Mouse (Mus musculus): ENCODE results near the gene Bmf. TPM values are rescaled to one million over a fixed set of nuclear protein-coding genes. Genes with fewer than 3 reads are reported as not detected.

The Bmf gene
- polyA plus RNA-seq, 1 experiment from 2014 or later, result 4.3 TPM

- Histone ChIP-seq H3K9ac (no peak overlapping the region), H3K4me1 (no peaks in the 10 kb centered on the region; the same call in 1 of the 2 replicates), H3K27ac (no peak overlapping the region), H3K9me3 (no peaks in the 10 kb centered on the region), H3K4me3 (no peak overlapping the region), H3K4me2 (no peak overlapping the region), H3K27me3 (replicated peaks) (no peaks in the 10 kb centered on the region), H3K36me3 (replicated peaks) (no peaks in the 10 kb centered on the region)
- 90% methylated on average over 2 of the region's 2 CpGs for WGBS
- no peak for ATAC-seq (replicated peaks)
These were observed 49.3 kb downstream of the Bmf start for GRCm38 (mm10) chr2:118500191-118500590.

- no peak overlapping the region for H3K27ac ChIP-seq
- no peak overlapping the region for H3K4me2 ChIP-seq
- 40% methylated on average over 20 of the region's 20 CpGs for WGBS
- no peaks in the 10 kb centered on the region for H3K27me3 ChIP-seq (replicated peaks)
- H3K4me3 ChIP-seq, result no peak overlapping the region
- no peak overlapping the region for H3K9ac ChIP-seq
- ATAC-seq (replicated peaks), result no peak
- H3K4me1 ChIP-seq, result no peaks in the 10 kb centered on the region; the same call in 1 of the 2 replicates
- no peaks in the 10 kb centered on the region for H3K9me3 ChIP-seq
- no peaks in the 10 kb centered on the region for H3K36me3 ChIP-seq (replicated peaks)
These were observed 50.1 kb downstream of the Bmf start for GRCm38 (mm10) chr2:118499135-118499961.

- ATAC-seq (replicated peaks), result no peak
These were observed 51.0 kb downstream of the Bmf start for GRCm38 (mm10) chr2:118498476-118498875.

GRCm38 (mm10) chr2:118497890-118498289 lies 51.6 kb downstream of the Bmf start:
- no peak for ATAC-seq (replicated peaks)
- WGBS, result 81% methylated on average over 5 of the region's 5 CpGs
- no peaks in the 10 kb centered on the region for H3K27me3 ChIP-seq (replicated peaks)

More at GRCm38 (mm10) chr2:118498476-118498875, 51.0 kb downstream of the Bmf start:
- Histone ChIP-seq H3K9ac (no peak overlapping the region), H3K4me3 (no peak overlapping the region), H3K9me3 (no peaks in the 10 kb centered on the region), H3K4me1 (no peaks in the 10 kb centered on the region; the same call in 1 of the 2 replicates), H3K27ac (no peak overlapping the region), H3K27me3 (replicated peaks) (no peaks in the 10 kb centered on the region), H3K36me3 (replicated peaks) (no peaks in the 10 kb centered on the region), H3K4me2 (no peak overlapping the region)
- WGBS, result 75% methylated on average over 6 of the region's 6 CpGs

GRCm38 (mm10) chr2:118495024-118495423 lies 54.5 kb downstream of the Bmf start:
- H3K36me3 ChIP-seq (replicated peaks), result no peaks in the 10 kb centered on the region
- ATAC-seq (replicated peaks), result no peak
- no peak overlapping the region for H3K4me2 ChIP-seq
- WGBS, result 79% methylated on average over 9 of the region's 9 CpGs
- H3K9ac ChIP-seq, result no peak overlapping the region
- no peak overlapping the region for H3K27ac ChIP-seq
- no peaks in the 10 kb centered on the region for H3K9me3 ChIP-seq
- no peaks in the 10 kb centered on the region; the same call in none of the 2 replicates for H3K4me1 ChIP-seq
- H3K4me3 ChIP-seq, result no peak overlapping the region
- H3K27me3 ChIP-seq (replicated peaks), result no peaks in the 10 kb centered on the region

More at GRCm38 (mm10) chr2:118497890-118498289, 51.6 kb downstream of the Bmf start:
- no peak overlapping the region for H3K27ac ChIP-seq
- no peak overlapping the region for H3K4me3 ChIP-seq
- H3K9ac ChIP-seq, result no peak overlapping the region
- H3K36me3 ChIP-seq (replicated peaks), result no peaks in the 10 kb centered on the region
- no peaks in the 10 kb centered on the region for H3K9me3 ChIP-seq
- H3K4me1 ChIP-seq, result no peaks in the 10 kb centered on the region; the same call in 1 of the 2 replicates
- no peak overlapping the region for H3K4me2 ChIP-seq

- H3K4me3 ChIP-seq, result no peak overlapping the region
- H3K9me3 ChIP-seq, result no peaks in the 10 kb centered on the region
- no peaks in the 10 kb centered on the region; the same call in 1 of the 2 replicates for H3K4me1 ChIP-seq
- H3K9ac ChIP-seq, result no peak overlapping the region
- no peaks in the 10 kb centered on the region for H3K27me3 ChIP-seq (replicated peaks)
- H3K27ac ChIP-seq, result no peak overlapping the region
- no peak overlapping the region for H3K4me2 ChIP-seq
- ATAC-seq (replicated peaks), result no peak
- WGBS, result 84% methylated on average over 4 of the region's 4 CpGs
- H3K36me3 ChIP-seq (replicated peaks), result no peaks in the 10 kb centered on the region
These were observed 57.6 kb downstream of the Bmf start for GRCm38 (mm10) chr2:118491741-118492395.

- ATAC-seq (replicated peaks), result no peak
- Histone ChIP-seq H3K9ac (no peak overlapping the region), H3K9me3 (no peaks in the 10 kb centered on the region), H3K27ac (no peak overlapping the region), H3K36me3 (replicated peaks) (no peaks in the 10 kb centered on the region), H3K4me1 (no peaks in the 10 kb centered on the region; the same call in 1 of the 2 replicates), H3K27me3 (replicated peaks) (no peaks in the 10 kb centered on the region), H3K4me2 (no peak overlapping the region), H3K4me3 (no peak overlapping the region)
- WGBS, result 51% methylated on average over 5 of the region's 5 CpGs
These were observed 58.2 kb downstream of the Bmf start for GRCm38 (mm10) chr2:118491281-118491731.

GRCm38 (mm10) chr2:118490241-118491091 lies 59.0 kb downstream of the Bmf start:
- Histone ChIP-seq H3K4me3 (no peak overlapping the region), H3K4me1 (no peaks in the 10 kb centered on the region; the same call in 1 of the 2 replicates), H3K4me2 (no peak overlapping the region), H3K9ac (no peak overlapping the region), H3K27ac (no peak overlapping the region), H3K9me3 (no peaks in the 10 kb centered on the region), H3K27me3 (replicated peaks) (no peaks in the 10 kb centered on the region), H3K36me3 (replicated peaks) (no peaks in the 10 kb centered on the region)
- WGBS, result 49% methylated on average over 12 of the region's 12 CpGs
- no peak for ATAC-seq (replicated peaks)

- Histone ChIP-seq H3K36me3 (replicated peaks) (no peaks in the 10 kb centered on the region), H3K9me3 (no peaks in the 10 kb centered on the region), H3K4me2 (no peak overlapping the region), H3K27ac (no peak overlapping the region), H3K27me3 (replicated peaks) (no peaks in the 10 kb centered on the region), H3K4me3 (no peak overlapping the region), H3K4me1 (no peaks in the 10 kb centered on the region; the same call in 1 of the 2 replicates), H3K9ac (no peak overlapping the region)
- 72% methylated on average over 3 of the region's 3 CpGs for WGBS
- ATAC-seq (replicated peaks), result no peak
These were observed 61.7 kb downstream of the Bmf start for GRCm38 (mm10) chr2:118487806-118488205.

- Histone ChIP-seq H3K36me3 (replicated peaks) (no peaks in the 10 kb centered on the region), H3K27ac (no peak overlapping the region), H3K4me3 (no peak overlapping the region), H3K4me2 (no peak overlapping the region), H3K9ac (no peak overlapping the region), H3K9me3 (no peaks in the 10 kb centered on the region), H3K4me1 (no peaks in the 10 kb centered on the region; the same call in 1 of the 2 replicates), H3K27me3 (replicated peaks) (no peaks in the 10 kb centered on the region)
- 9% methylated on average over 12 of the region's 12 CpGs for WGBS
- 0 out of 2 replicates have a peak, but pooled peaks have one; percentile 18 for ATAC-seq (replicated peaks)
These were observed 62.6 kb downstream of the Bmf start for GRCm38 (mm10) chr2:118486933-118487332.

- Histone ChIP-seq H3K36me3 (replicated peaks) (no peaks in the 10 kb centered on the region), H3K4me3 (no peak overlapping the region), H3K9me3 (no peaks in the 10 kb centered on the region), H3K4me1 (no peaks in the 10 kb centered on the region; the same call in 1 of the 2 replicates), H3K9ac (no peak overlapping the region), H3K4me2 (no peak overlapping the region), H3K27me3 (replicated peaks) (no peaks in the 10 kb centered on the region), H3K27ac (no peak overlapping the region)
- ATAC-seq (replicated peaks), result no peak
- 90% methylated on average over 3 of the region's 3 CpGs for WGBS
These were observed 64.1 kb downstream of the Bmf start for GRCm38 (mm10) chr2:118485415-118485814.

Measured in midbrain, embryonic 15.5 days (tissue).